Comparison of ENCODE assay signal across 15 mouse cellular contexts in genomic region chr4:62587067-62587466, GRCm38 (mm10).
"Had no signal": no experiment of that assay in that cellular context is flagged by ENCODE, and none has a peak within 500 bp of the region (broad histone marks: within the 10 kb centered on the region; RNA-seq: fewer than 3 reads in every experiment).

No protein-coding gene starts in this region.

- ATAC-seq: liver, embryonic 12.5 days; midbrain, embryonic 13.5 days; midbrain, embryonic 16.5 days had no signal

- DNase-seq: kidney, adult 2 months; kidney, postnatal 25 days; layer of hippocampus, adult 9-11 months; liver; lung, adult 18-20 months; lung, postnatal 10 days; lung, postnatal 36 days; retina, postnatal 1 day; right cerebral cortex, postnatal 25 days; spleen, adult 18-20 months; thymus, adult 18-20 months; thymus, postnatal 4 days had no signal
